21 mouse cellular contexts compared by ENCODE assay signal in the genomic region with DNA sequence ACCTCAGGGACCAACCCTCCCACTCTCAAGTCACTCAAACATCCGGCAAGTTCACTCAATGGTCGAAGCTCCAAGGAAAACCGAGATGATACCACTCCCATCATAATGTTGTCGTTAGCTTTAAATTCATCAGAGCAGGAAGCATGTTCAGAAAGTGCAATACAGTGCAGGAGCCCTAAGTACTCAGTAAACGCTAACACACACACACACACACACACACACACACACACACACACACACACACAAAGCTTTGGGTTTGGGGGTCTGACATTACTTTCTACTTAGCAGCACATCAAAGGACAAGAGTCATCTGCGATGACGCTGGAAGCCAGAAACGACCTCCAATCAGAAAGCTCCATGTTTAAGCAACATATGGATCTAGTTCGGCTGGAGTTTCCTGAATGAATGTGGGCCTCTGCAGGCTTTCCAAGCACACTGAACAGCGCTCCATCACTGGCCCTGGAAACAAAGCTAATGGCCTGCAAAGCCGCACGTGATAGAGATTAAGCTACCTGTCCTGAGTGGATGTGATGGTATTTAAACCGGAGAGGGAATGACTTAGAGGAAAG.
DNase-seq lines count a peak whose midpoint lies in the region; ATAC-seq and TF ChIP-seq lines count a peak whose summit lies in the region.
"Had no signal": no experiment of that assay in that cellular context is flagged by ENCODE, and none has a peak within 500 bp of the region (broad histone marks: within the 10 kb centered on the region; RNA-seq: fewer than 3 reads in every experiment).

No protein-coding gene starts in this region.

- H3K27ac ChIP-seq in embryonic facial prominence, embryonic 15.5 days (replicated peaks), result peak overlapping the region; percentile 55; the same call in 1 of the 2 replicates
- peak overlapping the region; percentile 55 for H3K27ac ChIP-seq in limb, embryonic 14.5 days (replicated peaks; ENCODE audit: low read depth, low read length)
- no peak overlapping the region for H3K27ac ChIP-seq in forebrain, embryonic 11.5 days (ENCODE audit: low read depth, low read length)
- H3K27ac ChIP-seq: heart, adult 2 months; heart, embryonic 15.5 days; liver, embryonic 15.5 days; macrophage; midbrain, embryonic 12.5 days; stomach, embryonic 15.5 days had no signal

- H3K4me1 ChIP-seq in embryonic facial prominence, embryonic 15.5 days, result peaks cover 6% of the 10 kb centered on the region; the same call in 1 of the 2 replicates
- no peaks in the 10 kb centered on the region for H3K4me1 ChIP-seq in limb, embryonic 14.5 days (ENCODE audit: control insufficient read depth, insufficient read depth, low read length)
- no peaks in the 10 kb centered on the region for H3K4me1 ChIP-seq in forebrain, embryonic 11.5 days (replicated peaks; ENCODE audit: control insufficient read depth, insufficient read depth, low read length)
- H3K4me1 ChIP-seq: heart, embryonic 15.5 days; liver, embryonic 15.5 days; midbrain, embryonic 12.5 days; stomach, embryonic 15.5 days had no signal

- no peaks in the 10 kb centered on the region for H3K27me3 ChIP-seq in embryonic facial prominence, embryonic 15.5 days
- H3K27me3 ChIP-seq in limb, embryonic 14.5 days (ENCODE audit: control insufficient read depth, insufficient read depth, low read length), result no peaks in the 10 kb centered on the region
- no peaks in the 10 kb centered on the region for H3K27me3 ChIP-seq in forebrain, embryonic 11.5 days (ENCODE audit: control insufficient read depth, insufficient read depth, low read length)
- H3K27me3 ChIP-seq: heart, embryonic 15.5 days; liver, embryonic 15.5 days; midbrain, embryonic 12.5 days; stomach, embryonic 15.5 days had no signal

- no peaks in the 10 kb centered on the region for H3K9me3 ChIP-seq in embryonic facial prominence, embryonic 15.5 days (replicated peaks)
- no peaks in the 10 kb centered on the region for H3K9me3 ChIP-seq in limb, embryonic 14.5 days (ENCODE audit: control insufficient read depth, low read length)
- H3K9me3 ChIP-seq in forebrain, embryonic 11.5 days (ENCODE audit: control insufficient read depth, low read length), result no peaks in the 10 kb centered on the region
- H3K9me3 ChIP-seq: heart, embryonic 15.5 days; liver, embryonic 15.5 days; midbrain, embryonic 12.5 days; stomach, embryonic 15.5 days had no signal

- no peak overlapping the region for H3K9ac ChIP-seq in embryonic facial prominence, embryonic 15.5 days
- H3K9ac ChIP-seq in limb, embryonic 14.5 days (ENCODE audit: low read depth, low read length, severe bottlenecking), result no peak overlapping the region
- no peak overlapping the region for H3K9ac ChIP-seq in forebrain, embryonic 11.5 days (ENCODE audit: low read length)
- H3K9ac ChIP-seq: heart, embryonic 15.5 days; liver, embryonic 15.5 days; midbrain, embryonic 12.5 days; stomach, embryonic 15.5 days had no signal

- ATAC-seq in embryonic facial prominence, embryonic 15.5 days (ENCODE audit: insufficient number of reproducible peaks, low FRiP score, low TSS enrichment, low read depth), result peak; percentile 63
- ATAC-seq in limb, embryonic 14.5 days (ENCODE audit: low FRiP score, low read depth), result peak; percentile 73
- ATAC-seq in forebrain, embryonic 11.5 days (replicated peaks; ENCODE audit: low FRiP score), result no peak

- H3K4me2 ChIP-seq in embryonic facial prominence, embryonic 15.5 days (replicated peaks), result no peak overlapping the region
- peak overlapping the region; percentile 17; the same call in 1 of the 2 replicates for H3K4me2 ChIP-seq in limb, embryonic 14.5 days (replicated peaks; ENCODE audit: low read depth, low read length, severe bottlenecking)
- no peak overlapping the region for H3K4me2 ChIP-seq in forebrain, embryonic 11.5 days (ENCODE audit: low read depth, low read length, severe bottlenecking)
- H3K4me2 ChIP-seq: heart, embryonic 15.5 days; liver, embryonic 15.5 days; midbrain, embryonic 12.5 days; stomach, embryonic 15.5 days had no signal

- H3K4me3 ChIP-seq in embryonic facial prominence, embryonic 15.5 days (replicated peaks), result no peak overlapping the region
- H3K4me3 ChIP-seq in limb, embryonic 14.5 days (replicated peaks; ENCODE audit: low read length), result no peak overlapping the region
- H3K4me3 ChIP-seq in forebrain, embryonic 11.5 days (ENCODE audit: low read depth, low read length), result no peak overlapping the region
- H3K4me3 ChIP-seq: heart, adult 2 months; heart, embryonic 15.5 days; liver, embryonic 15.5 days; midbrain, embryonic 12.5 days; stomach, embryonic 15.5 days had no signal

- DNase-seq in embryo, embryonic 10 days (ENCODE audit: low spot score), result peak; percentile 66
- peak; percentile 76 for DNase-seq in embryo, embryonic 11 days
- peak; percentile 74 for DNase-seq in limb, embryonic 14.5 days (ENCODE audit: low spot score)
- DNase-seq in forebrain, embryonic 11.5 days (ENCODE audit: low spot score), result no peak
- DNase-seq in urinary bladder, adult 2 months (ENCODE audit: low spot score), result no peak
- no peak for DNase-seq in thymus, postnatal 25 days
- DNase-seq: adrenal gland, adult 8-10 months; cerebellum, adult 8-10 months; gastrocnemius, postnatal 10 days; heart, adult 2 months; kidney, adult 9 months; kidney, postnatal 25 days; left cerebral cortex, postnatal 4 days; retina, postnatal 1 day; thymus, adult 2 months had no signal

- no peaks in the 10 kb centered on the region for H3K36me3 ChIP-seq in embryonic facial prominence, embryonic 15.5 days
- no peaks in the 10 kb centered on the region for H3K36me3 ChIP-seq in limb, embryonic 14.5 days (ENCODE audit: control insufficient read depth, insufficient read depth, low read length)
- no peaks in the 10 kb centered on the region for H3K36me3 ChIP-seq in forebrain, embryonic 11.5 days (ENCODE audit: control insufficient read depth, insufficient read depth, low read length)
- H3K36me3 ChIP-seq: heart, embryonic 15.5 days; liver, embryonic 15.5 days; midbrain, embryonic 12.5 days; stomach, embryonic 15.5 days had no signal

- no peak for TF ChIP-seq POLR2A in limb, embryonic 14.5 days (IDR thresholded peaks at IDR 0.05; ENCODE audit: borderline replicate concordance, extremely low read depth, insufficient read depth, insufficient read length)

- WGBS in embryonic facial prominence, embryonic 15.5 days, result 25% methylated on average over 13 of the region's 13 CpGs
- 19% methylated on average over 13 of the region's 13 CpGs for WGBS in limb, embryonic 14.5 days
- WGBS in forebrain, embryonic 11.5 days, result 69% methylated on average over 13 of the region's 13 CpGs

Comparison
In these comparisons a context has a peak if more than half of its experiments do, and no peak if none do; other contexts are left out.
1. DNase-seq: peak in embryo, embryonic 10 days (single experiment), embryo, embryonic 11 days (single experiment) and limb, embryonic 14.5 days (single experiment); none in forebrain, embryonic 11.5 days (single experiment), urinary bladder, adult 2 months (single experiment) and thymus, postnatal 25 days (single experiment).